In the genomic region with DNA sequence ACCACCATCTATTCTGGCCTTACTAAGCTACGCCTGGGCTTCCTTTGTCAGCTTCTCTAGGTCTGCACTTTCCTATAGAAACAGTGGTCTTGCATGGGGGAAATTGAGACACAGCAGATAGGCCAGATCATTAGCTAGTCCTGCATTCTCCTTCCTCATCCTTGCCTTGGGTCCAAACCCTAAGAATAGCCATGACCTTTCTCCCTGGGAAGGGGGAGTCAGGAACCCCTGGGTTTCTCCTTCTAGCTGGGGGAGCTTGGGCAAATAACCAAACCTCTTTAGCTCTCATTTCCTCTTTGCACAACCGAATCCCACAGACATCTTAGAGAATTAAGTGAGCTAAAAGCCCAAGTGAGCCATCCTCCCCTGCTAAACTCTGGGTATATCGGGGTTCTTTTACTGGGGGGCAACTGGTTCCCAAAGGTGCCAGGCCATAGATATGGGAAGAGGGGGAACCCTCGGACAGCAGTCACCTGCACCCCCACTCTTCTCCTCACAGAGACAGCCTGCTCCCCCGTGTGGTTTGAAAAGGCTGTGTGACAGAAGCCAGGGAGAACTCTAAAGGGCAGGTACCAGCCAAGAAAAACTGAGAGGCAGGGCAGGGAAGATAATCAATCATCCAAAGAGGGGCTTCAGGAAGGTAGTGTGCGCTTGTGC, we compare ENCODE assay signal across 8 mouse cellular contexts.
DNase-seq lines count a peak whose midpoint lies in the region; ATAC-seq lines count a peak whose summit lies in the region.

No protein-coding gene starts in this region.

- H3K4me3 ChIP-seq in forebrain, embryonic 12.5 days (replicated peaks) = no peak overlapping the region
- no peak overlapping the region for H3K4me3 ChIP-seq in limb, embryonic 12.5 days (replicated peaks)

- no peak overlapping the region for H3K4me2 ChIP-seq in forebrain, embryonic 12.5 days
- no peak overlapping the region for H3K4me2 ChIP-seq in limb, embryonic 12.5 days

- peaks cover 4% of the 10 kb centered on the region; the same call in 1 of the 2 replicates for H3K27me3 ChIP-seq in forebrain, embryonic 12.5 days
- H3K27me3 ChIP-seq in limb, embryonic 12.5 days = no peaks in the 10 kb centered on the region

- no peak overlapping the region for H3K9ac ChIP-seq in forebrain, embryonic 12.5 days
- H3K9ac ChIP-seq in limb, embryonic 12.5 days (replicated peaks) = no peak overlapping the region

- peak overlapping the region; percentile 98; the same call in 1 of the 2 replicates for H3K27ac ChIP-seq in forebrain, embryonic 12.5 days
- H3K27ac ChIP-seq in limb, embryonic 12.5 days = peak overlapping the region; percentile 99

- DNase-seq in cerebellum, adult 9-10 months = peak; percentile 68
- DNase-seq in cerebellum, adult 8-10 months = no peak
- peak; percentile 44 for DNase-seq in 3T3-L1 (ENCODE audit: low read depth, low spot score)
- peak; percentile 68 for DNase-seq in thymus, postnatal 4 days
- DNase-seq in adrenal gland, adult 8-10 months = no peak
- no peak for DNase-seq in right cerebral cortex, adult 18-20 months

- no peaks in the 10 kb centered on the region for H3K9me3 ChIP-seq in forebrain, embryonic 12.5 days
- no peaks in the 10 kb centered on the region for H3K9me3 ChIP-seq in limb, embryonic 12.5 days

- ATAC-seq in forebrain, embryonic 12.5 days (ENCODE audit: low FRiP score) = no peak
- ATAC-seq in limb, embryonic 12.5 days (ENCODE audit: insufficient number of reproducible peaks, insufficient read depth, low FRiP score, low TSS enrichment, low read depth) = no peak

- WGBS in forebrain, embryonic 12.5 days = 50% methylated on average over 6 of the region's 6 CpGs
- 59% methylated on average over 6 of the region's 6 CpGs for WGBS in limb, embryonic 12.5 days

- peaks cover 99% of the 10 kb centered on the region for H3K4me1 ChIP-seq in forebrain, embryonic 12.5 days
- H3K4me1 ChIP-seq in limb, embryonic 12.5 days (replicated peaks) = peaks cover 95% of the 10 kb centered on the region

- H3K36me3 ChIP-seq in forebrain, embryonic 12.5 days (replicated peaks) = no peaks in the 10 kb centered on the region
- H3K36me3 ChIP-seq in limb, embryonic 12.5 days = no peaks in the 10 kb centered on the region

Comparison
In these comparisons a context has a peak if more than half of its experiments do, and no peak if none do; other contexts are left out.
1. DNase-seq: peak in cerebellum, adult 9-10 months (single experiment), 3T3-L1 (single experiment) and thymus, postnatal 4 days (single experiment); none in cerebellum, adult 8-10 months (single experiment), adrenal gland, adult 8-10 months (single experiment) and right cerebral cortex, adult 18-20 months (single experiment).